In the genomic region with DNA sequence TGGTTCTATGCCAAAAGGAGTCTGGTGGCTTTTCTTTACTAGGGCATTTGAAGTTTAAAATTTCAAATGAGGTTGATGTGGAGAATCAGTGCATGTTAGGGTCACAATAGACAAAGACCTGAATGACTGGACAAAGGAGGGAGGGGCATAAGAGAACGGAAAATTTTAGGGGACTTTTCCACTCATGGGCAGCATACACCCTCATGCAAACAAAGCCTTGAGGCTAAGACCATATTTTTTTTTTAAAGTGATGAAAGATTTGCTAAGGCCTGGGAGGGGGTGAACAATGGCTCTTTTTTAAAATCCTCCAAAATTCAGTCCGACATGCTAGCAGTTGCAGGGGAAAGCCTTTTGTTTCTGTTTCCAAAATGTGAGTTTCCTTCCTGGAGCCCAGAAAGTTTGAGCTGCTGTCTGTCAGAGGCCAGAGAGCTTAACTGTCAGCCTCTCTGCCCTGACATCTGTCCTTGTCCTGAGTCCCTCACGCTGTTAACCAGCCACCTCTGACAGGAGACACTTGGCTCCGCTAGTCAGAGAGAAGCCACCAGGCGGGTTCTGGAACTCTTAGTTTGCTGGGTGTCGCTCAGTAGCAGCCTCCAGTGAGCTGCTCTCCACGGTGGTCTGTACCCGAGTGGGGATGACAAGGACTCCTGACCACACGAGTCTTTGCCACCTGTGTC, we compare ENCODE assay signal across 8 mouse cellular contexts.
DNase-seq lines count a peak whose midpoint lies in the region; ATAC-seq lines count a peak whose summit lies in the region.

No protein-coding gene starts in this region.

- H3K9me3 ChIP-seq in embryonic facial prominence, embryonic 14.5 days (ENCODE audit: control insufficient read depth, low read length) = no peaks in the 10 kb centered on the region
- no peaks in the 10 kb centered on the region for H3K9me3 ChIP-seq in forebrain, embryonic 10.5 days

- H3K4me2 ChIP-seq in embryonic facial prominence, embryonic 14.5 days (ENCODE audit: low read depth, low read length) = no peak overlapping the region

- intact Hi-C loops in heart, postnatal 36 days (cut with DNase I) = no loop called here

- H3K27ac ChIP-seq in embryonic facial prominence, embryonic 14.5 days (replicated peaks; ENCODE audit: low read depth, low read length) = no peak overlapping the region
- H3K27ac ChIP-seq in forebrain, embryonic 10.5 days = no peak overlapping the region

- no peak overlapping the region for H3K4me3 ChIP-seq in embryonic facial prominence, embryonic 14.5 days (ENCODE audit: low read depth, low read length)
- H3K4me3 ChIP-seq in forebrain, embryonic 10.5 days = no peak overlapping the region

- H3K36me3 ChIP-seq in embryonic facial prominence, embryonic 14.5 days (ENCODE audit: control insufficient read depth, insufficient read depth, low read length) = no peaks in the 10 kb centered on the region
- H3K36me3 ChIP-seq in forebrain, embryonic 10.5 days (replicated peaks) = no peaks in the 10 kb centered on the region

- H3K9ac ChIP-seq in embryonic facial prominence, embryonic 14.5 days (ENCODE audit: low read depth, low read length) = no peak overlapping the region

- no peaks in the 10 kb centered on the region for H3K27me3 ChIP-seq in embryonic facial prominence, embryonic 14.5 days (replicated peaks; ENCODE audit: control insufficient read depth, insufficient read depth, low read length)
- H3K27me3 ChIP-seq in forebrain, embryonic 10.5 days (ENCODE audit: poor library complexity, severe bottlenecking) = peaks cover 7% of the 10 kb centered on the region

- no peak for ATAC-seq in embryonic facial prominence, embryonic 14.5 days (ENCODE audit: low read depth)

- H3K4me1 ChIP-seq in embryonic facial prominence, embryonic 14.5 days (ENCODE audit: control insufficient read depth, insufficient read depth, low read length) = no peaks in the 10 kb centered on the region
- H3K4me1 ChIP-seq in forebrain, embryonic 10.5 days = peaks cover 36% of the 10 kb centered on the region

- 27% methylated on average over 9 of the region's 9 CpGs for WGBS in embryonic facial prominence, embryonic 14.5 days
- WGBS in forebrain, embryonic 10.5 days = 43% methylated on average over 9 of the region's 9 CpGs

- peak; percentile 30 for DNase-seq in urinary bladder, postnatal 25 days (ENCODE audit: low spot score)
- no peak for DNase-seq in urinary bladder, postnatal 10 days (ENCODE audit: low spot score)
- peak; percentile 30 for DNase-seq in embryonic facial prominence, embryonic 14.5 days (ENCODE audit: low spot score)
- DNase-seq in heart, postnatal 36 days = peak; percentile 64 to 70
- peak; percentile 37 to 42 for DNase-seq in layer of hippocampus, postnatal 36 days
- DNase-seq in lung, postnatal 14 days = peak; percentile 64
- DNase-seq in thymus, adult 18-20 months = peak; percentile 51 to 65
- no peak for DNase-seq in forebrain, embryonic 10.5 days (ENCODE audit: extremely low spot score, low spot score)

Comparison
In these comparisons a context has a peak if more than half of its experiments do, and no peak if none do; other contexts are left out.
1. DNase-seq: peak in urinary bladder, postnatal 25 days (single experiment), embryonic facial prominence, embryonic 14.5 days (single experiment), heart, postnatal 36 days (2 of 2), layer of hippocampus, postnatal 36 days (2 of 2), lung, postnatal 14 days (single experiment) and thymus, adult 18-20 months (2 of 2); none in urinary bladder, postnatal 10 days (single experiment) and forebrain, embryonic 10.5 days (single experiment).